Mouse (Mus musculus) hindbrain, embryonic 15.5 days (tissue): ENCODE data around the gene Cacul1. TPM values are rescaled to one million over a fixed set of nuclear protein-coding genes. Genes with fewer than 3 reads are reported as not detected.

Source experiments
- ATAC-seq: fragments of 200-750 bp; cut with Nextera tagmentation; 2 replicates; pipeline ENCODE4 v1.8.0; 2017; ENCODE audit warnings: low read depth, moderate number of reproducible peaks, moderate TSS enrichment; ENCODE audit not compliant: low FRiP score
- H3K27ac ChIP-seq: fragments of 300-500 bp; sonication (generic); replicated peaks from 2 replicates; pipeline ENCODE4 v1.5.1; 2015; ENCODE audit warnings: mild to moderate bottlenecking, inconsistent platforms
- H3K27me3 ChIP-seq: fragments of 300-500 bp; sonication (generic); 2 replicates; pipeline ENCODE4 v1.6.1; 2015; ENCODE audit warnings: control low read depth, inconsistent platforms
- H3K36me3 ChIP-seq: fragments of 300-500 bp; sonication (generic); 2 replicates; pipeline ENCODE4 v1.6.1; 2015; ENCODE audit warnings: control low read depth, inconsistent platforms
- H3K4me1 ChIP-seq: fragments of 300-500 bp; sonication (generic); replicated peaks from 2 replicates; pipeline ENCODE4 v1.6.1; 2015; ENCODE audit warnings: control low read depth, inconsistent platforms
- H3K4me2 ChIP-seq: fragments of 300-500 bp; sonication (generic); 2 replicates; pipeline ENCODE4 v1.6.1; 2015; ENCODE audit warnings: moderate library complexity, mild to moderate bottlenecking, inconsistent platforms
- H3K4me3 ChIP-seq: fragments of 300-500 bp; sonication (generic); 2 replicates; pipeline ENCODE4 v1.5.1; 2015; ENCODE audit warnings: mild to moderate bottlenecking, inconsistent platforms
- H3K9ac ChIP-seq: fragments of 300-500 bp; sonication (generic); 2 replicates; pipeline ENCODE4 v1.6.1; 2015; ENCODE audit warnings: inconsistent platforms
- H3K9me3 ChIP-seq: fragments of 300-500 bp; sonication (generic); 2 replicates; pipeline ENCODE4 v1.6.1; 2016; ENCODE audit warnings: control low read depth, inconsistent platforms
- WGBS: fragments of 180-500 bp; shearing (Covaris S2); methylation state at CpG from one replicate; pipeline ENCODE4 v1.1.7; 2015; 5-methylcytosine and 5-hydroxymethylcytosine counted together
- polyA plus RNA-seq: library from polyadenylated mRNA; unstranded; fragments of >200 nt; fragmentation: Nextera tagmentation; extraction: Ambion mirVana; gene quantifications from 2 replicates; pipeline ENCODE4 v1.2.1, GENCODE M21; 2015

Cacul1 gene
- polyA plus RNA-seq, 1 experiment from 2014 or later = 23.8 TPM

DNA sequence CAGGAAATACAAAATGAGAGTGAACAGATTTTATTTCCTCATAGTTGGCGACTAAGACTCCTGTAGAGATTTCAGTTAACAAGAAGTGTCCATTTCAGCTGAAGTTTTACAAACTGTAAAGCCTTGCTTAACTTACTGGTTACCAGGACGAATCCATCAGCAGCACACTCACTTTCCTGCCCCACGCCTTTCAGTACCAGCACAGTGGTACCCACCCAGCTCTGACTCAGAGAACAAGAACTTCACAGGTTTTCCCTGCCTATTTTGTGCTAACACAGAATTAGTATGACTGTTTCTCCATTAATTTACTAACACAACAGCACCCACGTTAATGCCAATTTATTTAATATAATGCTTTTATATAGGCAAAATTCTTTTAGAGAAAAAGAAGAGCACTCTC is 53.9 kb downstream of the Cacul1 start:
- no peak for ATAC-seq
- Histone ChIP-seq H3K36me3 (peaks cover 15% of the 10 kb centered on the region), H3K4me3 (no peak overlapping the region), H3K9ac (no peak overlapping the region), H3K27ac (no peak overlapping the region), H3K4me2 (no peak overlapping the region), H3K4me1 (no peaks in the 10 kb centered on the region), H3K27me3 (no peaks in the 10 kb centered on the region), H3K9me3 (no peaks in the 10 kb centered on the region)
- 95% methylated on average over 4 of the region's 4 CpGs for WGBS

DNA sequence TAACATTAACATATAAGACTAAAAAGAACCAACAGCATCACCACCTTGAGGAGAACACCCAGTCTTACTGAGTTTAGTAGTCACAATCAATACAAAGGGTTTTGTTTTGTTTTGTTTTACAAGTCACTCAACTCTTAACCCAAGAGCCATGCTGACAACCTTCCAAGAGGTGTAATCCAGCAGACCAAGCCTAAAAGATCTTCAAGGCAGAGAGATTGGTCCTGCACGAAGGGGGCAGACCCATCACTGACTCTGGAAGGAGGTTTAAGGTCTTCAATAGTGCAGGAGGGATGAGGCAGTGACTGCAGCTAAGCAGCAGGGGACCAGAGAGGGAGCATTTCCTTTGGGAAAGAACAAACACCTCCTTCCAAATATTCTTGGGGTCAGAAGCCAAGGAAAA is 55.7 kb downstream of the Cacul1 start:
- no peak for ATAC-seq
- no peaks in the 10 kb centered on the region for H3K4me1 ChIP-seq
- H3K4me2 ChIP-seq = no peak overlapping the region
- H3K9me3 ChIP-seq = no peaks in the 10 kb centered on the region
- peaks cover 12% of the 10 kb centered on the region for H3K36me3 ChIP-seq
- H3K27me3 ChIP-seq = no peaks in the 10 kb centered on the region
- no peak overlapping the region for H3K4me3 ChIP-seq
- no peak overlapping the region for H3K9ac ChIP-seq
- H3K27ac ChIP-seq = no peak overlapping the region
- 81% methylated on average over 1 of the region's 1 CpGs for WGBS

DNA sequence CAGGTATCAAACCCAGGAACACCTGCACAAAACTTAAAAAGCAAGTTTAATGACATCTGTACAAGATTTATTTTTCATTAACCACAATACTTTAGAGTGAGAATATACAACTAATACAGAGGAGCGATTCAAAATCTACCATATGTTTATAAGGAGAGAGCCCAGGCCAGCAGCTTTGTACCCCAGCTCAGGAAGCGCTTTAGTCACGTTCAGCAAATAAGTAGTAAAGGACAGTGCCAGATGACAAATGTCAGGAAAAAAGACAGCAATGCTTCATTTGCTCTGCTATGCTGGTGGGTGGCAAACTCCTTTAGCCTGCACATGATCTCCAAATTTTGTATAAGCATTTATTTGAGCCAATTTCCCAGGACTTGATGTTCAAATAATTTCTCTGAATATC is 56.1 kb downstream of the Cacul1 start:
- H3K4me2 ChIP-seq = no peak overlapping the region
- H3K4me1 ChIP-seq = no peaks in the 10 kb centered on the region
- no peak overlapping the region for H3K27ac ChIP-seq
- 86% methylated on average over 3 of the region's 3 CpGs for WGBS
- H3K36me3 ChIP-seq = peaks cover 12% of the 10 kb centered on the region
- H3K27me3 ChIP-seq = no peaks in the 10 kb centered on the region
- H3K9ac ChIP-seq = no peak overlapping the region
- ATAC-seq = no peak
- no peak overlapping the region for H3K4me3 ChIP-seq
- no peaks in the 10 kb centered on the region for H3K9me3 ChIP-seq

DNA sequence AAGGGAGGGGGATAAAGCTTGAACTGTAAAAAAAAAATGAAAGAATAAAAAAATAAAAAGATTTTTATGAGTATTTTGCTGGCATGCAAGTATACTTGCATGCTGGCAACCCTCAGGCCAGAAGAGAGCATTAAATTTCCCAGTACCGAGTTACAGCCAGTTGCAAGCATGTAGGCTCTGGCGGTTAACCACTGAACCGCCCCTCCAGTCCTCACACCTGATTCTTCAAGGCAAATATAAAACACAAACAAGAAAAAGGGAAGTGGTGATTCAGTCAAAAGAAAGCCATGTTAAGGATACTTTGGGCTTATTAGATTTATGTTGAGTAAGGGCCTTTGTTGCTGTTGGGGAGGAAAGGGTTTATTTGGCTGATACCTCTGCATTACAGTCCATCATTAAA is 60.7 kb downstream of the Cacul1 start:
- ATAC-seq = no peak
- WGBS = 93% methylated on average over 3 of the region's 3 CpGs
- H3K9me3 ChIP-seq = no peaks in the 10 kb centered on the region

DNA sequence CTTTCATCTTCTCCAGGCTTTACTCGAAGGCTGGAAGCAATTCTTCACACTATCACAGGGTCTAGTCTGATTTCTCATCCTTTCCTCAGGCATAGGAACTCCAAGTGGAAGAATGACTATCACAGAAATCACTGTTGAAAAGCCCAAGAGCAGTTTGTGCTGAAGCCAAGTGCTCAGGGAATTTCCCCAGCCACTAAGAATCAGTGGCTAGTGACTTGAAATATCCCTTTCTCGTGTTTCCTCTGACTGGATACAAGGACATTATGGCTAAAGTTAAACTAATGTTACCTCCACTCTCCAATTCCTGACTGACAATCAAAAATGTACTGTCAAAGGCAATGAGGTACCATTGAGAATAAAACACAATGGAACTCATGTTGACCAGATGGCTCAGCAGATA is 65.8 kb downstream of the Cacul1 start:
- Histone ChIP-seq H3K36me3 (no peaks in the 10 kb centered on the region), H3K4me3 (no peak overlapping the region), H3K4me2 (no peak overlapping the region), H3K27me3 (no peaks in the 10 kb centered on the region), H3K27ac (no peak overlapping the region), H3K4me1 (no peaks in the 10 kb centered on the region), H3K9me3 (no peaks in the 10 kb centered on the region), H3K9ac (no peak overlapping the region)
- 68% methylated on average over 2 of the region's 2 CpGs for WGBS
- ATAC-seq = no peak

More for the DNA sequence above, 60.7 kb downstream of the Cacul1 start:
- Histone ChIP-seq H3K4me2 (no peak overlapping the region), H3K9ac (no peak overlapping the region), H3K36me3 (no peaks in the 10 kb centered on the region), H3K27ac (no peak overlapping the region), H3K27me3 (no peaks in the 10 kb centered on the region), H3K4me1 (no peaks in the 10 kb centered on the region), H3K4me3 (no peak overlapping the region)

DNA sequence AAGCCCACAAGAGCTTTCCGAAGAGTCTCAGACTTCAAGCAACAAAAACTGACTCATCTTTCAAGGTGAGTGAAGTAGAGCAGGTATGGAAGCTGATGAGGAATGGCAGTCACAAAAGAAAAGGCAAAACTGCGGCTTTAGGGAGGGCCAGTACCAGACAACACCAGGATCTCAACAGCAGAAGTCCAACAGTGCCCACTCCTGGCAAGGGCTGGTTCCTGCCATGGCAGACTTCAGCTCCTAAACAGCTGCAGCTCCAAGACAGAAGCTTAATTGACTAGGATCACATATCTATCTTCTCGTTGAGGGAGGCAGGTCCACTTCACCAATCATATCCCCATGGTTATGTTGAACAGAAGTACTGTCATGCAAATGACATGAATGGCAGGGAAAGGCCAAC is 67.4 kb downstream of the Cacul1 start:
- no peak for ATAC-seq
- Histone ChIP-seq H3K27me3 (no peaks in the 10 kb centered on the region), H3K4me1 (no peaks in the 10 kb centered on the region), H3K4me3 (no peak overlapping the region), H3K9me3 (no peaks in the 10 kb centered on the region), H3K36me3 (no peaks in the 10 kb centered on the region), H3K9ac (no peak overlapping the region), H3K27ac (no peak overlapping the region), H3K4me2 (no peak overlapping the region)
- 48% methylated on average over 3 of the region's 3 CpGs for WGBS

DNA sequence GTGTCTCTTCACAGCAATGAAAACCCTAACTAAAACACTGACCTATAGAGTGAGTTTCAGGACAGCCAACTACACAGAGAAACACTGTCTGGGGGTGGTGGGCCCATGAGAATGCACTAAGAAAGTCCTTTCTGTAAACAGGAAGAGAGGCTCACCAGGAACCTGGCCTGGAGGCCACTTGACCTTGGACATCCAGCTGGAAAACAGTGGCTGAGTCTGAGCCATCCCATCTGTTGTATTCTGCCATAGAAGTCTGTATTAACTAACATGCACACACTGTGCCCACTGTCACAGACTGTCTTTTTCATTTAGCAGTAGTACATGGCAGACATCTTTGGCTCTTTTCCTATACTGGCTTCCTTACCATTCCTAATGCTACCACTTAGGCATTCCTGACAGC is 80.6 kb downstream of the Cacul1 start:
- H3K9ac ChIP-seq = no peak overlapping the region
- H3K27me3 ChIP-seq = no peaks in the 10 kb centered on the region
- no peaks in the 10 kb centered on the region for H3K36me3 ChIP-seq
- H3K4me3 ChIP-seq = no peak overlapping the region
- H3K9me3 ChIP-seq = no peaks in the 10 kb centered on the region
- ATAC-seq = no peak
- H3K4me1 ChIP-seq = no peaks in the 10 kb centered on the region
- no peak overlapping the region for H3K4me2 ChIP-seq
- no peak overlapping the region for H3K27ac ChIP-seq

DNA sequence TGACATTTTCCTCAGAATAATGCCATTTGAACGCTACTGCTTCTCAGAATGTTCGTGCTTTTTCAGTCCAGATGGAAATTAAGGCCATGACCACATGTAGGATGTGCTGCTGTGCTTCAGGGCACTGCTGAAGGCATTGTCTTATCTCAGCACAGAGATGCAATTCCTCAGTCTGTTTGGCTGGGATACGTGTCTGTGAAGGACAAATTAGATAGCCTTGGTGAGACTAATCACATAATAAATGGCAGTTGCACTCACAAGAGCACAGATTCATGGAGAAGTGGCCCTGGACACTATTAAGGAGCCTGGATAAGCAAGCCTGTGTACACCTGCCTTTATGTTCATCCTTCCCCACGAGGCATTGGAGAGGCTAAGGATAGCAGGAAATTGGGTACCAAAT is 83.7 kb downstream of the Cacul1 start:
- H3K9me3 ChIP-seq = no peaks in the 10 kb centered on the region
- H3K9ac ChIP-seq = no peak overlapping the region
- H3K4me1 ChIP-seq = no peaks in the 10 kb centered on the region
- no peak overlapping the region for H3K27ac ChIP-seq
- H3K4me3 ChIP-seq = no peak overlapping the region
- no peak for ATAC-seq
- no peaks in the 10 kb centered on the region for H3K36me3 ChIP-seq
- 71% methylated on average over 4 of the region's 4 CpGs for WGBS
- no peak overlapping the region for H3K4me2 ChIP-seq
- no peaks in the 10 kb centered on the region for H3K27me3 ChIP-seq

DNA sequence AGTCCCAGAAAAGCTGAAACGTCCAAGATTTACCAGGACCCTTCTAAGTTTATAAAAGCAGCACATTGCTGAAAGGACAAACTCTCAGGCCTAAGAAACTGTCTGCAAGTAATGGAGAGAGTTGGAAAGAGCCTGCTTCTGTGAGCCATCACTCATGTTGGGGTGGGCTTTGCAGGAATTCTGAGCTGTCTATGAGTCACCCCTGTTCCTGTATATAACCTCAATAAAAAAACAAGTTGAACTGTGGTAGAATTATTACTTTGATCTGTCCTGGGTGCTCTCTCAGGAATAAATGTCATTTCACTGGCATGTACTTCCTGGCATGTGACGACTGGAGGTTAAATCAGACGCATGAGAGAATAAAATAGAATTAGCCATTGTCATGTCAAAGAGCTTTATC is 85.1 kb downstream of the Cacul1 start:
- 64% methylated on average over 3 of the region's 3 CpGs for WGBS
- H3K9ac ChIP-seq = no peak overlapping the region
- H3K27me3 ChIP-seq = no peaks in the 10 kb centered on the region
- no peaks in the 10 kb centered on the region for H3K4me1 ChIP-seq
- no peak overlapping the region for H3K4me2 ChIP-seq
- no peak overlapping the region for H3K27ac ChIP-seq
- no peak for ATAC-seq
- no peaks in the 10 kb centered on the region for H3K36me3 ChIP-seq
- no peaks in the 10 kb centered on the region for H3K9me3 ChIP-seq
- no peak overlapping the region for H3K4me3 ChIP-seq

DNA sequence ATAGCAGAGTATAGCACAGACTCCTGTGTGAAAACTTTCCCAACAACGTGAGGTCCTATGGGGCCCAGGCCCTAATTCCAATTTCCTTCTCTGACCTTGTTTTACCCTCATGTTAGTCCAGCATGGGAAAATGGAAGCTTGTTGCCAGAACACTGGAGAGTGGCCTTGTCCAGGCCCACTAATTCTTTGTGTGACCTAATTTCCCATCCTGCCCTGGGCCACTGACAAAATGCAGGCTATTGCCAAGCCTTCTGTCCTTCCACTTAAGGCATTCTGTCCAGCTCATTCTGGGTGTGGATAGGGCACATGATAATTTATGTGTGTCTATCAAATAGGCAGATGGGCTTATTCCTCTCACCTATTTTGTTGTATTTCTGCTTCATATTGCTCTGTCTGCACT is 91.3 kb downstream of the Cacul1 start:
- Histone ChIP-seq H3K27me3 (no peaks in the 10 kb centered on the region), H3K9ac (no peak overlapping the region), H3K4me3 (no peak overlapping the region), H3K27ac (no peak overlapping the region), H3K4me2 (no peak overlapping the region), H3K9me3 (no peaks in the 10 kb centered on the region), H3K36me3 (no peaks in the 10 kb centered on the region), H3K4me1 (no peaks in the 10 kb centered on the region)
- ATAC-seq = no peak
- WGBS = 92% methylated on average over 1 of the region's 1 CpGs

DNA sequence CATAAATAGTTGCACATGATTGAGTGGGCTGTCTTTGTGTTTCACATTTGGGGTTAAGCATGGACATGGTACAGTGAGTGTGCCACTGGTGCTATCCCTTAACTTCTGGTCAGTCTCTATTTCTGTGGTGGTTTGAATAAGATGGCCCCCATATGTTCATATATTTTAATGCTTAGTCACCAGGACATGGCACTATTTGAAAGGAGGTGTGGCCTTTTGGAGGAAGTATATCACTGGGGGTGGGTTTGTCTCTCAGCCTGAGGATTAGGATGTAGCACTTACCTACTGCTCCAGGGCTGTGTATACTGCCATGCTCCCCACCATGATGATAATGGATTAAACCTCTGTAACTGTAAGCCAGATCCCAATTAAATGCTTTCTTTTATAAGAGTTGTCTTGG is 95.6 kb downstream of the Cacul1 start:
- no peak overlapping the region for H3K9ac ChIP-seq
- H3K27ac ChIP-seq = no peak overlapping the region
- H3K4me2 ChIP-seq = no peak overlapping the region
- H3K4me1 ChIP-seq = no peaks in the 10 kb centered on the region
- H3K36me3 ChIP-seq = no peaks in the 10 kb centered on the region
- no peaks in the 10 kb centered on the region for H3K9me3 ChIP-seq
- ATAC-seq = no peak
- H3K4me3 ChIP-seq = no peak overlapping the region
- H3K27me3 ChIP-seq = no peaks in the 10 kb centered on the region

DNA sequence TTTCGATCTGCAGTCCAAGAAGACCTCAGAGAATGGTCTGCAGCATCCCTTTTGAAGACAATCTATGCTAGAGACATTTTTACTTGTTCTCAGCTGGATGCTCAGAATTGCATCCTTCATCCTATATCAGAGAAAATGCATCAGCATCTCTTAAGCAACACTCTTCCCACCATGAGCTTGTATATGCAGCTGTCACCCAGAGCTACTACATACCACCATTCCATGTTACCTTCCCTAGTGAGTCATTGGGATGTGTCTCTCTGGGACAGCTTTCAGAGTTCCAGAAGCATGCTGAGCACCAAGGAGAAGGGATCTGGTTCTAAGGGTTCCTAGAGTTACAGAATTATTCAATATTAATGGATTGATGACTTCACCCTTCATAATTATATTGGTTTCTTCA is 102.0 kb downstream of the Cacul1 start:
- H3K9ac ChIP-seq = no peak overlapping the region
- H3K36me3 ChIP-seq = no peaks in the 10 kb centered on the region
- H3K27me3 ChIP-seq = no peaks in the 10 kb centered on the region
- WGBS = 46% methylated on average over 1 of the region's 1 CpGs
- ATAC-seq = no peak
- H3K9me3 ChIP-seq = no peaks in the 10 kb centered on the region
- no peak overlapping the region for H3K4me2 ChIP-seq
- no peaks in the 10 kb centered on the region for H3K4me1 ChIP-seq
- no peak overlapping the region for H3K27ac ChIP-seq
- no peak overlapping the region for H3K4me3 ChIP-seq

DNA sequence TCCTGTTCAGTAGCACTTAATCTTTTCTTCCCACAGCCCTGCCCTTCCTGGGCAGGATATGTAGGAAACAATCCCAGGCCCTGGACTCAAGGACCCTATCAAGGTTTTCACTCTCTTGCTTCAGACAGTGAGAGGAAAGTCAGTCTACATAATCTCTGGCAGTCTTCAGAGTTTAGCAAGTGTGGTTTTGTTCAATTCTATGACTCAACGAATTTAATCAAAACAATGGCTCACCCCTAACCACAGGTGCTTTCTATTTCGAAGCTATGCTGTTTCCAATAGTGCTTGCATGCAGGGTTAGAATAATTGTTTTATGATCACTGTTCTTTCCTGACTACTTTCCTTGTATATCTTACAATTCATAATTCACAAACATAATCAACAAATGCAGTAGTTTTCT is 103.0 kb downstream of the Cacul1 start:
- 61% methylated on average over 2 of the region's 2 CpGs for WGBS
- no peaks in the 10 kb centered on the region for H3K4me1 ChIP-seq
- H3K27ac ChIP-seq = no peak overlapping the region
- no peak overlapping the region for H3K4me3 ChIP-seq
- no peak for ATAC-seq
- H3K4me2 ChIP-seq = no peak overlapping the region
- H3K36me3 ChIP-seq = no peaks in the 10 kb centered on the region
- no peaks in the 10 kb centered on the region for H3K27me3 ChIP-seq
- no peak overlapping the region for H3K9ac ChIP-seq
- H3K9me3 ChIP-seq = no peaks in the 10 kb centered on the region
